Mouse (Mus musculus): Measurements from ENCODE around the gene Asb18. TPM values are rescaled to one million over a fixed set of nuclear protein-coding genes. Genes with fewer than 3 reads are reported as not detected.

Gene Asb18
- total and polyA plus RNA-seq, 2 experiments from 2014 or later: 1.6 to 17.3 TPM

DNA sequence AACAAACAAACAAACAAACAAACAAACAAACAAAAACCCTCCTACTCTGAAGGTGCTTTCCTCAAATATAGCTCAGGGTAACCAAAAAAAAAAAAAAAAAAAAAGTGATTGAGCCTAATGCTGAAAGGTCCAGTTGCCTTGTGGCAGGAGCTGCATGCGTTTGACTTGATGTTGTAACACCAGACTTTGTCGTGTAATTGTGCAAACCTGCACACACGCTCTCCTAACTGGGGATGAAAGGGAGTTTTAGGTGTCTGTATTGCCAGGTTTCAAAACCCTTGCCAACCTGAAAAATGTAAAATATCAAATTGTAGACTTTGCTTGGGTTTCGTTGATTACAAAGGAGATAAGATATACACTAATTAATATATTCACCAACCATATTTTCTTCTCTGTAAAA, 100.9 kb downstream of the Asb18 start:
- TF ChIP-seq EP300 (IDR thresholded peaks at IDR 0.05; ENCODE audit: low read depth): no peak
- no peak for TF ChIP-seq CTCF (IDR thresholded peaks at IDR 0.05; ENCODE audit: low read depth)
- no peak overlapping the region for H3K4me2 ChIP-seq (ENCODE audit: low read depth, low read length)
- ATAC-seq (ENCODE audit: insufficient read depth, low read depth) (no peak), DNase-seq (ENCODE audit: low spot score) (no peak)
- no peak overlapping the region for H3K27ac ChIP-seq (ENCODE audit: low read depth)
- no peaks in the 10 kb centered on the region for H3K9me3 ChIP-seq (replicated peaks; ENCODE audit: control insufficient read depth, low read length)
- H3K27me3 ChIP-seq (ENCODE audit: control insufficient read depth, insufficient read depth, low read length): peaks cover 13% of the 10 kb centered on the region
- H3K9ac ChIP-seq (replicated peaks; ENCODE audit: low read depth, low read length): no peak overlapping the region
- no peaks in the 10 kb centered on the region for H3K4me1 ChIP-seq (ENCODE audit: control insufficient read depth, insufficient read depth)
- no peak overlapping the region for H3K4me3 ChIP-seq (ENCODE audit: low read depth, low read length)
- H3K36me3 ChIP-seq (replicated peaks; ENCODE audit: control insufficient read depth, insufficient read depth, low read length): no peaks in the 10 kb centered on the region
- 69% methylated on average over 4 of the region's 4 CpGs for WGBS

DNA sequence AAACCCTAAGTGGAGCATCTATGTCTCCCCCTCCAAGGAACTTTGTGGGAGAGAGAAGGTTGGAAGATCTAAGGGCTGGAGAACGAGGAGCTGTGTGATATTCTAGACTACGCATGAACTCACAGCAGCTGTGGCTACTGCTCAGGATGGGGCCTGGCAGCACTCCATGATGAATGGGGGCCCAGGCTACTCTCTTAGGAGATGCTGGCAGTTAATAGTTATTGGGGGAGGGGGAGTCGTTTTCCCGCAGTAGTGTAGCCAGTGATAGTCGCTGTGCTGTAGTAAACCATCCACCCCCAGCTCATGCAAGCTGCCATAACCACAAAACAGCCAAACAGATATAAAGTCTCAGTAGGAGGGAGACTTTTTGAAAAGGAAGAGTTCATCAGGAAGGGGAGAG, 102.1 kb downstream of the Asb18 start:
- DNase-seq (ENCODE audit: low spot score): no peak

DNA sequence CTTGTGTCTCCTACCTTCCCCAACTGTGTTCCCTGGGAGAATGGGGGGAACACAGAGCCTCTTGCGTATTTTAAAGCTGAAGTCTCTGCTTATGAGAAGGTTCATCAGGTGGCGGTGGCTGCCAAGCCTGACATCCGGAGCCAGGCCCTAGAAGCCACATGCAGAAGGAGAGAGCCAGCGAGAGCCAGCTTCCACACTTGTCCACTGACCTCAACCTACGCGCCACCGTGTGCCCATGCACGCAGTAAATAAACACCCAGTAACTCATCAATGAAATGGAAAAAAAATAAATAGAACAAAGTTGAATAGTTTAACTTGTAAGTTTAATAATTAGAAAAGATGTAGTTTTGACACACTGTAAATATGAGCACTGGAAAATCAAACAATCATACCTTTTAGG, 104.7 kb downstream of the Asb18 start:
- Histone ChIP-seq H3K27ac (ENCODE audit: low read depth) (no peak overlapping the region), H3K9me3 (replicated peaks; ENCODE audit: control insufficient read depth, low read length) (0 out of 2 replicates have a peak, but pooled peaks cover 4% of the 10 kb centered on the region)
- ATAC-seq (ENCODE audit: insufficient read depth, low read depth): no peak

More for the DNA sequence above, 102.1 kb downstream of the Asb18 start:
- H3K27ac ChIP-seq (ENCODE audit: low read depth): no peak overlapping the region
- no peaks in the 10 kb centered on the region for H3K36me3 ChIP-seq (replicated peaks; ENCODE audit: control insufficient read depth, insufficient read depth, low read length)
- H3K4me1 ChIP-seq (ENCODE audit: control insufficient read depth, insufficient read depth): no peaks in the 10 kb centered on the region
- no peak overlapping the region for H3K4me3 ChIP-seq (ENCODE audit: low read depth, low read length)
- H3K4me2 ChIP-seq (ENCODE audit: low read depth, low read length): no peak overlapping the region
- WGBS: 53% methylated on average over 5 of the region's 5 CpGs
- ATAC-seq (ENCODE audit: insufficient read depth, low read depth): 0 out of 2 replicates have a peak, but pooled peaks have one; percentile 17
- no peak overlapping the region for H3K9ac ChIP-seq (replicated peaks; ENCODE audit: low read depth, low read length)
- TF ChIP-seq CTCF (IDR thresholded peaks at IDR 0.05; ENCODE audit: low read depth) (no peak), EP300 (IDR thresholded peaks at IDR 0.05; ENCODE audit: low read depth) (no peak)
- H3K27me3 ChIP-seq (ENCODE audit: control insufficient read depth, insufficient read depth, low read length): peaks cover 3% of the 10 kb centered on the region; the same call in 1 of the 2 replicates
- no peaks in the 10 kb centered on the region for H3K9me3 ChIP-seq (replicated peaks; ENCODE audit: control insufficient read depth, low read length)

DNA sequence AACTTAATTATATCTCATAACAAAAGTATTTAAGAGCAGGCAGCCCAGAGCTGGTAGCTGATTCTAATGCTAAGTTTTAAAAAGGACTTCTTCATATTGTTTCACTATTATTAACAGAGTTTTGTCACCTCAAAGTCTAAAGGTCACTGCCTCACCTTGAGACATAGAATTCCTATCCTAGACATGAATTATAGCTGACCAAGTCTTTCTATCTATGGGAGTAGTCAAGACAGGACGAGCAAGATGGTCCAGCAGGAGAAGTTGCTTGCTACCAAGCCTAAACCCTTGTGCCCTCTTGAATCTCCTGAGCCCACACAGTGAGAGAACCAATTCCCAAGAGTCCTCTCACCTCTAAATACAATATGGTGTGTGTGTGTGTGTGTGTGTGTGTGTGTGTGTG, 111.8 kb downstream of the Asb18 start:
- H3K27me3 ChIP-seq (ENCODE audit: control insufficient read depth, insufficient read depth, low read length): no peaks in the 10 kb centered on the region
- 0 out of 2 replicates have a peak, but pooled peaks cover 4% of the 10 kb centered on the region for H3K9me3 ChIP-seq (replicated peaks; ENCODE audit: control insufficient read depth, low read length)
- TF ChIP-seq EP300 (IDR thresholded peaks at IDR 0.05; ENCODE audit: low read depth) (no peak), CTCF (IDR thresholded peaks at IDR 0.05; ENCODE audit: low read depth) (no peak)
- no peak overlapping the region for H3K4me3 ChIP-seq (ENCODE audit: low read depth, low read length)
- H3K4me2 ChIP-seq (ENCODE audit: low read depth, low read length): no peak overlapping the region
- ATAC-seq (ENCODE audit: insufficient read depth, low read depth): no peak
- no peak overlapping the region for H3K9ac ChIP-seq (replicated peaks; ENCODE audit: low read depth, low read length)
- 69% methylated on average over 1 of the region's 1 CpGs for WGBS
- no peaks in the 10 kb centered on the region for H3K36me3 ChIP-seq (replicated peaks; ENCODE audit: control insufficient read depth, insufficient read depth, low read length)
- no peak for DNase-seq (ENCODE audit: low spot score)
- H3K27ac ChIP-seq (ENCODE audit: low read depth): no peak overlapping the region
- no peaks in the 10 kb centered on the region for H3K4me1 ChIP-seq (ENCODE audit: control insufficient read depth, insufficient read depth)

More for the DNA sequence above, 104.7 kb downstream of the Asb18 start:
- no peaks in the 10 kb centered on the region for H3K4me1 ChIP-seq (ENCODE audit: control insufficient read depth, insufficient read depth)
- no peaks in the 10 kb centered on the region for H3K36me3 ChIP-seq (replicated peaks; ENCODE audit: control insufficient read depth, insufficient read depth, low read length)
- WGBS: 83% methylated on average over 8 of the region's 8 CpGs
- no peaks in the 10 kb centered on the region for H3K27me3 ChIP-seq (ENCODE audit: control insufficient read depth, insufficient read depth, low read length)
- no peak overlapping the region for H3K4me3 ChIP-seq (ENCODE audit: low read depth, low read length)
- DNase-seq (ENCODE audit: low spot score): no peak
- no peak overlapping the region for H3K4me2 ChIP-seq (ENCODE audit: low read depth, low read length)
- no peak overlapping the region for H3K9ac ChIP-seq (replicated peaks; ENCODE audit: low read depth, low read length)
- TF ChIP-seq CTCF (IDR thresholded peaks at IDR 0.05; ENCODE audit: low read depth) (no peak), EP300 (IDR thresholded peaks at IDR 0.05; ENCODE audit: low read depth) (no peak)

DNA sequence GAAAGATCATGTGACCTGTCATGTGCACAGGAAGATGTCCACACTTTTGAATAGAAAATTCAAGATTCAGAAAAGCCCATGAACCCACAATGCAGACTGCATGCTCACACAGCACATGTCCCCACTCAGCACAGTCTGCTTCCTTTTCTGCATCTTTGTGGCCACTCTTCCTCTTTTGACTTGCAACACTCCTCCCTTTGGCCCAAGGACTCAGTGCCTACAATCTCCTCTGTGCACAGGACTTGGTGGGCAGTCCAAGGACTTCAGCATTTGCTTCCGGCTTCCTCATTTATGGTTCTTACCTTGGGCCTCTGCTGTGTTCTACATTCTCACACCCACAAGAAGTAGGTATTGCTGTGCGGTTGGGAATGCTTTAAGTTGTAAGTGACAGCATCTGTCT, 112.2 kb downstream of the Asb18 start:
- no peak for TF ChIP-seq CTCF (IDR thresholded peaks at IDR 0.05; ENCODE audit: low read depth)
- TF ChIP-seq EP300 (IDR thresholded peaks at IDR 0.05; ENCODE audit: low read depth): no peak
- Histone ChIP-seq H3K9me3 (replicated peaks; ENCODE audit: control insufficient read depth, low read length) (0 out of 2 replicates have a peak, but pooled peaks cover 4% of the 10 kb centered on the region), H3K27ac (ENCODE audit: low read depth) (no peak overlapping the region), H3K4me1 (ENCODE audit: control insufficient read depth, insufficient read depth) (no peaks in the 10 kb centered on the region), H3K9ac (replicated peaks; ENCODE audit: low read depth, low read length) (no peak overlapping the region), H3K4me2 (ENCODE audit: low read depth, low read length) (no peak overlapping the region), H3K27me3 (ENCODE audit: control insufficient read depth, insufficient read depth, low read length) (no peaks in the 10 kb centered on the region), H3K36me3 (replicated peaks; ENCODE audit: control insufficient read depth, insufficient read depth, low read length) (no peaks in the 10 kb centered on the region), H3K4me3 (ENCODE audit: low read depth, low read length) (no peak overlapping the region)
- DNase-seq (ENCODE audit: low spot score) (no peak), ATAC-seq (ENCODE audit: insufficient read depth, low read depth) (no peak)
- 87% methylated on average over 2 of the region's 2 CpGs for WGBS

DNA sequence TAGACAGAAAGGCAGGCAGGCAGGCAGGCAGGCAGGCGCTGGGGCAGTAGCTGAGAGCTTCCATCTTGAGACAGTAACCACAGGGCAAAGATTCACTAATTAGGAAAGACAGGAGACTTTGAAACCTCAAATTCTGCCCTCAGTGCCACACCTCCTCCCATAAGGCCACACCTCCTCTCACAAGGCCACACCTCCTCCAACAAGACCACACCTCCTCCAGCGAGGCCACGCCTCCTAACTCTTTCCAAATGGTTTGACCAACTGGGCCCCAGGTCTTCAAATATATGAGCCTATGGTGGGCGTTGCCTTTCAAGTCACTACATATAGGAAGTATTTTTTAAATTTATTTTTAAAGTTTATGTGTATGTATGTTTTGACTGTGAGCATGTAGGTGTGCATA, 113.1 kb downstream of the Asb18 start:
- no peaks in the 10 kb centered on the region for H3K36me3 ChIP-seq (replicated peaks; ENCODE audit: control insufficient read depth, insufficient read depth, low read length)
- no peak for TF ChIP-seq EP300 (IDR thresholded peaks at IDR 0.05; ENCODE audit: low read depth)
- no peak for TF ChIP-seq CTCF (IDR thresholded peaks at IDR 0.05; ENCODE audit: low read depth)
- H3K9me3 ChIP-seq (replicated peaks; ENCODE audit: control insufficient read depth, low read length): 0 out of 2 replicates have a peak, but pooled peaks cover 1% of the 10 kb centered on the region
- DNase-seq (ENCODE audit: low spot score) (no peak), ATAC-seq (ENCODE audit: insufficient read depth, low read depth) (no peak)
- H3K4me2 ChIP-seq (ENCODE audit: low read depth, low read length): no peak overlapping the region
- no peak overlapping the region for H3K9ac ChIP-seq (replicated peaks; ENCODE audit: low read depth, low read length)
- WGBS: 73% methylated on average over 4 of the region's 4 CpGs
- no peaks in the 10 kb centered on the region for H3K27me3 ChIP-seq (ENCODE audit: control insufficient read depth, insufficient read depth, low read length)
- H3K27ac ChIP-seq (ENCODE audit: low read depth): no peak overlapping the region
- no peaks in the 10 kb centered on the region for H3K4me1 ChIP-seq (ENCODE audit: control insufficient read depth, insufficient read depth)
- no peak overlapping the region for H3K4me3 ChIP-seq (ENCODE audit: low read depth, low read length)

Other genes with a start within 250 kb of the Asb18 start
- not detected in 2 replicates for gene Gbx2, start 83.5 kb downstream of the Asb18 start, total RNA-seq (2014; rRNA removed; ENCODE audit: low replicate concordance)
- not detected in 2 replicates for gene Gbx2, start 83.5 kb downstream of the Asb18 start, polyA plus RNA-seq (2015; fragmentation: Nextera tagmentation; extraction: Ambion mirVana)
- not detected in 2 replicates for gene Iqca, start 138.7 kb upstream of the Asb18 start, total RNA-seq (2014; rRNA removed; ENCODE audit: low replicate concordance)
- gene Iqca, start 138.7 kb upstream of the Asb18 start, polyA plus RNA-seq (2015; fragmentation: Nextera tagmentation; extraction: Ambion mirVana): 0.14 TPM in 1 of 2 replicates, not detected in the other
- 13.5 and 21.3 TPM in 2 replicates for gene Ackr3, start 189.3 kb upstream of the Asb18 start, total RNA-seq (2014; rRNA removed; ENCODE audit: low replicate concordance)
- 22.5 and 25.5 TPM in 2 replicates for gene Ackr3, start 189.3 kb upstream of the Asb18 start, polyA plus RNA-seq (2015; fragmentation: Nextera tagmentation; extraction: Ambion mirVana)

All from heart, postnatal 0 days (tissue).